Mouse (Mus musculus) heart, postnatal 0 days (tissue): ENCODE results near the gene Rhot2.

Source experiments
- CTCF ChIP-seq: IDR thresholded peaks from 2 replicates; pipeline ENCODE4 v1.5.1; 2016; ENCODE audit warnings: antibody characterized with exemption, control low read depth, low read depth
- EP300 ChIP-seq: IDR thresholded peaks from 2 replicates; pipeline ENCODE4 v1.6.1; 2016; ENCODE audit warnings: antibody characterized with exemption, low read depth

DNA sequence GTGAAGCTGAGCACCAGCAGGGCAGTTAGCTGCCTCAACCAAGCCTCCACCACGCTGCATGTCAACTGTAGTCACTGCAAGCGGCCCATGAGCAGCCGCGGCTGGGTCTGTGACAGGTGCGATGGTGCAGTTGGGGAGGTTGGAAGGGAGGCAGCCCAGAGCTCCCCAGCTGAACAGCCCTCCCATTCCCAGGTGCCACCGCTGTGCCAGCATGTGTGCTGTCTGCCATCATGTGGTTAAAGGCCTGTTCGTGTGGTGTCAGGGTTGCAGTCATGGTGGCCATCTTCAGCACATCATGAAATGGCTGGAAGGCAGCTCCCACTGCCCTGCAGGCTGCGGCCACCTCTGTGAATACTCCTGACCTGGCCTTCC lies 16.4 kb downstream of the Rhot2 start:
- TF ChIP-seq CTCF (no peak), EP300 (no peak)
